Mouse (Mus musculus): Measurements from ENCODE around the gene 1700020D05Rik.

GRCm38 (mm10) chr19:5477004-5477667 is 26.5 kb downstream of the 1700020D05Rik start:
- no peak for TF ChIP-seq EP300 (IDR thresholded peaks at IDR 0.05)
- no peak for TF ChIP-seq CTCF (IDR thresholded peaks at IDR 0.05)

All from lung, postnatal 0 days (tissue).